Mouse (Mus musculus) left cerebral cortex, adult 9 months (tissue): ENCODE data around the gene Rps8.
"Not testable (repeated sequence)": the region's sequence is repeated elsewhere in the genome, so short reads cannot be mapped to it uniquely, and the experiment has no call there.

ENCODE experiments used
- DNase-seq, 2 experiments: peaks; one replicate each; pipeline ENCODE4 v3.0.0; 2022; ENCODE audit warnings: low spot score in 2 of 2

Gene Rps8

DNA sequence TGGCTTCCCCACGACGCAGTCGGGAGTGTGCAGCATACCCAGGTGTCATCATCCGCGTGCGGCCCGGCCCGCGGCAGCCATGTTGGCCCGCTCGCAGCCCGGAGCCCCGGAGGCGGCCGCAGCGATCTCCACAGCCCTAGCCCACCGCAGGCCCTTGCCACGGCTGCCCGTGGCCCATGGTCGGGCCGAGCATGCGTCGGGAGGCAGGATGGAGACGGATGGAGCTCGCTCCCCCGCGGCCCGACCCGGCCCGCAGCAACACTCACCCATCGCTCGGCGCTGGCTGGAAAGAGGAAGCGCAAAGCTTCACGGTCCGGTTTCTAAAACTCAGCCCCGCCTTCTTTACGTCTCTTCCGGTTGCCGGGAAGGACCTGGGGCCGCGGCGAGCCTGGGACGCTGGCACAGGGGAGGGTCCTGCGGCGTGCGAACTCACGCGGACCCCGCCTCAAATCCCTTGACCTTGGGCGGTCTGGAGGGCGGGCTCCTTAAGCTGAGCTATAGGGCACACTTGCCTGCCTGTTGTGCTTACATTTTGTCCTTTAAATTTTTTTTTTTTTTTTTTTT, at the start of gene Rps8:
Rps8 (minus strand) TSS at position 452 of the 564 bp plus-strand sequence.
- peak; percentile 74 to 85 for DNase-seq

DNA sequence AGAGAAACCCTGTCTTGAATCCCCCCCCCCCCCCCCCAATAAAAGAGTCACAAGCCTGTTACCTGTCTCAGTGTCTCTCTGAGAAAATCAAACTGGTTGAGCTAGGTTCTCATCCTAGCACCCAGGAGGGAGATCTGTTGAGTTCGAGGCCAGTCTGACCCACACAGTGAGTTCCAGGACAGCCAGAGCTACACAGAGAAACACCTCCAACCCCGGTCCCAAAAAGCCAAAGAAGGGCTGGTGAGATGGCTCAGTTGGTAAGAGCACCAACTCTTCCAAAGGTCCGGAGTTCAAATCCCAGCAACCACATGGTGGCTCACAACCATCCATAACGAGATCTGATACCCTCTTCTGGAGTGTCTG, 46.9 kb upstream of the Rps8 start:
- DNase-seq: no peak

DNA sequence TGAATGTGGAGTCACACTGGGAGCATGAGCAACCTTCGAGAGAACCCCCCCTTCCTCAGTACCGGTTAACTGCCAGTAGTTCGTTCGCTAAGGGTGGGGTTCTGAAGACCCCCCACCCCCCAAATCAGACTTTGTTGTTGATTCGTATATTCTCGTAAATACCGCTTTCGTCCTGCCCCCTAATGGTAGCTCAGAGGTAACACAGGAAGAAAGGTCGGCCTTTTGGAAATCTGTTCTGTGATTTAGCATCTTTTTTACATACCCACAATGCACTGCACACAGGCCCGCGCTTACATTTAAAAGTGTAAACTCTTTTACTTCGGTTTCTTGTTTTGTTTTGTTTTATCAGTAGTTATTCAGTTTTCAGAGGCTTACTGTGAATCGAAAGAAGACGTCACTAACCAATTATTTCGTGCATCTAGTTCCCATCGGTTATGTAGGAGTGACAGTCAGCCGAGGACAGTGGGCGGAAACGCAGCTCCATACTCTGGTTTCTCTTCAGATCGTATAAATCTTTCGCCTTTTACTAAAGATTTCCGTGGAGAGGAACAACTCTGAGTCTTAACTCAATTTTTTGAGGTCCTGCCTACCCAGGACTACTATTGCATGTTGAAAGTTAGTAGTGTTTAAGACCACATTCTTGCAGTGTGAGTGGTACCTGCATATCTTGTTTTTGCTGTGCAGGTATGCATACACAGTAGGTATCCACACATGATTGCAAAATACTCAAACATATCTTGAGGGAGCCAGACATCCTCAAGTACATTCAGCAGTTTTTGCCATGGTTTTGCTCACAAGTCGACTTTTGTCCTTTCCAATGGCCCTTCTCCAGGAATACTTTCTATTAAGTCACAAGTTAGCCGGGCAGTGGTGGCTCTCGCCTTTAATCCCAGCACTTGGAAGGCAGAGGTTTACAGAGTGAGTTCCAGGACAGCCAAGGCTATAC, 46.3 kb upstream of the Rps8 start:
- DNase-seq: no peak

DNA sequence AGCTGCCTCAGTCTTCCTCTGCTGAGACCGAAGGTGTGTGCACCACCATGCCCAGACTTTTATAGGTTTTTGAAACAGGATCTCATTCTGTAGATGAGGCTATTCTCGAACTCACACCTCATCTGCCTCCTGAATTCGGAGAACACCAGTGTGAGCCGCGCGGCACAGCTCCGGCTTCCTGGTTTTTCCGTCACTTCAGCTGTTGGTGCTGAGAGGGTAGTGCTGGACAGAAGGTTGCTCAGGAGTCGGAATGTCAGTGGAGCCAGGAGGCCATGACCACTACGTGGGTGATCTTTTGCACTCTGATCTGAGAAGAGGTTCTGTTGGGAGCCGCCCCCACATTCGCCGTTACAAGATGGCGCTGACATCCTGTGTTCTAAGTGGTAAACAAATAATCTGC, 35.8 kb upstream of the Rps8 start:
- DNase-seq: no peak

DNA sequence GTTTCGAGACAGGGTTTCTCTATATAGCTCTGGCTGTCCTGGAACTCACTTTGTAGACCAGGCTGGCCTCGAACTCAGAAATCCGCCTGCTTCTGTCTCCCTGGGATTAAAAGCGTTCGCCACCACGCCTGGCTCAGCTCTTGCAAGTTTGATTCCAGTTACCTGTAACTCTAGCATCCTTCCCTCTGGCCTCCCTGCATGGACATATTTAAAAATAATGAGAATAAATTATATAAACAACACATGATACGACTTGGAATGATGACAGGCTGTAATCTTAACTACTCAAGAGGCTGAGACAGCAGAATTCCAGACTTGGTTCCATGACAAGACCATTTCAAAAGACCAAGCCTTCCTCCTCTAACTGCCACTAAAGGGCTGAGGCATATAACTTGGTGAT, 34.6 kb upstream of the Rps8 start:
- DNase-seq: no peak

DNA sequence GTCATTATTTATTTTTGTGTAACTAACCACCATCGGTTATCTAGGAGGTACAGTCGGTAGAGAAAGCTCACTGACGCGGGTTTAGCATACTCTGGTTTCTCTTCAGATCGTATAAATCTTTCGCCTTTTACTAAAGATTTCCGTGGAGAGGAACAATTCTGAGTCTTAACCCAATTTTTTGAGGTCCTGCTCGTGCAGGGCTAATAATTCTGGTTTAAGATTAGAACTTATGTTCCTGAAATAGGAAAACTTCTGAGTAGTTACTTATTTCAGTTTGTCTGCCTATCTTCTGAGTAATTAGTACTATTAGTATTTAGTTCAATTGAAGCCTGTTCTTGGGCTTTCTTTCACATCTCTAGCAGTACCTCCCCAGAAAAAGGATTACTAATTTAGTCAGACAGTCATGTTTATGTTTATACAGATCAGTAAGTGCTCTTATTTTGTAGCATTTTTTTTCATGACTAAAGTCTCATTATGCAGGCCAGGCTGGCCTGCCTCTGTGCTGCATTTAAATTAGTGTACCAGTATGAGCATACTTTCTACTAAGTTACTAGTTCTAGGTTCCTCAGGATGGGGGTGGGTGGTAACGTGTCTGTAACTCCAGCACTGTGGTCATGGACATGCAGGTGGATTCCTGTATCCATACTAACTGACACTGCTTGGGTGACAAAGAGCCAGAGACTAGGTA, 34.0 kb upstream of the Rps8 start:
- DNase-seq: peak in 1 of 2 experiments; percentile 16

DNA sequence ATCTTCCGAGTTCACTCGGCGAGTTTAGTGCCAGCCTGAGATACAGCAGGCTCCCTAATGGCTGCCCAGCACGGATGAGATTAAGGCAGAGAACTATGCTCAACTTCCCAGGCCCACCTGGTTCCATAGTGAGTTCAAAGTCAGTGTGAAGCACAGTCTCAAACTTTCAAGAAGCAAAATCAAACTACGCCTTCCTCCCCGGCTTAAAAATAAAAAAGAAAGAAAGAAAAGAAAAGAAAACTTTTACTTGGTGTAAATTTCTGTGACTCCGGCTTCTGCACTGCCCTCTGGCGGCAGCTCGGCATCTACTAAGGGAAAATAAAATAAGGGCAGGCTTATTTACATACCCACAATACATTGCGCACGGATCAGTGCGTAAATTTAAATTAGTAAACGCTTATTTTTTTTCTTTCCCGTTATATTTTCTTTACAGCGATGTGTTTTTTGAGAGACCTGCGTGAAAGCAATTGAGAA, 33.4 kb upstream of the Rps8 start:
- DNase-seq: peak in 1 of 2 experiments; percentile 86

DNA sequence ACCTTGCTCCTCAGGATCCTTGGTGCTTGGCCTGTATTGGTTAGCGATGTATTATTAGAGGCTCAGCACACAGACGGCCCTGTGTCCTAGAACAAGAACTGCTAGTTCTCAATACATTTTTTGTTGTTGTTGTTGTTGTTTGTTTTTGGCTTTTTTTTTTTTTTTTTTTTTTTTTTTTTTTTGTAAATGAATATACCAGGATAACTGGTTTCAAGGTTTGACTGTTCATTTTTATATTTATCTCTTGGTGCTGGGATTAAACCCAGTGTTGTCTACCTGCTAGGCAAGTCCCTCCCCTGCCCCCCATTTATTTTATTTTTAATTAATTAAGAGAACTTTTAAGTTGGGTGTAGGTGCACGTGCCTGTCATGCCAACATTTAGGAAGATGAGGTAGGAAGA, 32.9 kb upstream of the Rps8 start:
- no peak for DNase-seq

DNA sequence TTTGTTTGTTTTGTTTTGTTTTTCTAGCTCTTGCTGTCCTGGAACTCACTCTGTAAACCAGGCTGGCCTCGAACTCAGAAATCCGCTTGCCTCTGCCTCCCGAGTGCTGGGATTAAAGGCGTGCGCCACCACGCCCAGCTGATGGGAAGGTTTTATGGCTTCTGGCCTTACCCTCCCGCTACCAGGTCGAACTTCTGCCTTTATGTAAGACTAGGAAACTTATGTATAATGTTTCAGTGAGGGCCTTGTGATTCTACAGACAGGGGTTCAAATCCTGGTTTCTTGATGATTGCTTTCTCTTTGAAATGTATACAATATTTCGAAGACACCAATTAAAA, 26.7 kb upstream of the Rps8 start:
- not testable (repeated sequence) for DNase-seq

DNA sequence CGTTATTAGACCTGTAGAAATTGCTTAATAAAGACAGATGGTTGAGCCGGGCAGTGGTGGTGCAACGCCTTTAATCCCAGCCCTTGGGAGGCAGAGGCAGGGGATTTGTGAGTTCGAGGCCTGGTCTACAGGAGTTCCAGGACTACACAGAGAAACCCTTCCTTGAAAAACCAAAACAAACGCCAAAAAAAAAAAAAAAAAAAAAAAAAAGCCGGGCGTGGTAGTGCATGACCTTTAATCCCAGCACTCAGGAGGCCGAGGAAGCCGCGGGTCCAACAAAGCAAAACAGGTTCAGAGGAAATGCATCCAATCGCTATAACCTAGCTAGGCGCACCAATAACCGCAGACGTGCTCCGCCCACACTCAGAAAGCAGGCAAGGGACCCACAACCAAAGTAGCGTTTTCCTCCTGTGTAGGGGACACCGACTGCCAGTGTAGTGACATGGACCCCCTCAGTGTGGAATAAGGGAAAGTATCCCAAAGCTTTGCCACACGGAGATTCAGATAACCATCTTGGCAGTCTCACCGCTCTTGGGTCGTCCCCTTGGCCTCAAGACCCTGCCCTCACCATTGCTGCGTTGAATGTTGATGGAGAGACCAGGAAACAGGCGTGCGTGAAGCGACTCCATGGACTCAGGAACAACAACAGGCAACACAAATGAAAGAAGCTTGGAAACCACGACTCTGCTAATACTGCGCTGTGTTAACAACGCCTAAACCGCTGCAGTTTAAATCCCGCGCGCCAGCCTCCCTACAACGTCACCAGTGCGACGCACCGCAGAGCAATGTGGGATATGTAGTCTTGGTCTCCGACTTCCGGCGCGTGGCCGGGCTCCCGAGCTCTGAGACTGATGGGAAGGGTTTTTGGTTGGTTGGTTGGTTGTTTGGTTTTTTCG, 26.1 kb upstream of the Rps8 start, which contains the start of gene Kif2c:
Kif2c (minus strand) TSS at position 777 of the 896 bp plus-strand sequence.
- peak; percentile 80 to 95 for DNase-seq

DNA sequence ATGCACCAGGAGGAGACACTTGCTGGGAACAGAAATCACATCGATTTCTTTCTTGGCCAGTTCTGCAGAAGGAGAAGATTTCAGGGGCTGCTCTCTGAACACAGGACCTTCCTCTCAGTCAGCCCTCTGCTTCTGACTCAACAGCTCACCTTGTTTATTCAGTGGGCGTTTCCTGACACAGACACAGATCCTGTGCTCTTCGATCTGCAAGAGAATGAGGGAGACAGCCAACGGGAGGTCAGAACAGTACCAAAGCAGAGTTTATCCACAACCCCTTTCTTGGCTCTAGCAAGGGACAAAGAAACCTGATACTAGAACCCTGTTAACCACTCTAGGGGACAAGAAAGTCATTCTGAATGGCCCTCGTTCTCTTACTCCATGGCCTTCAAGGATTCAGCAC, 13.9 kb upstream of the Rps8 start:
- no peak for DNase-seq

DNA sequence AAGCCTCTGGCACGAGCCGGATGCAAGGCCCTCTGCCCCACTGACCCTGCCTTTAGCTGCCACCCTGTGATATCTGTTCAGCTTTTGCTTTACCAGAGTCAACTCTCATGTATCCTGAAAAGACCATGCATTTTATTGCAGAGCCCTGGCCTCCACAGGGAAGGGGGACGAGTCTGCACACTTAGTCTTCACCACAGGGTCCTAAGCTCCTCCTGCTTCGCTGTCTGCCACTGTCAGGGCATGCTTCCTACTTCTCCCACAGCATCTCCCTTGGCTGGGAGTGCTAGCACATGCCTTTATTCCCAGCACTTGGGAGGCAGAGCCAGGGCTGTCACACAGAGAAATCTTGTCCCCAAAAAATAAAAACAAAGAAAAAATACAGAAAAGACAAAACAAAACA, 5.1 kb upstream of the Rps8 start:
- no peak for DNase-seq

DNA sequence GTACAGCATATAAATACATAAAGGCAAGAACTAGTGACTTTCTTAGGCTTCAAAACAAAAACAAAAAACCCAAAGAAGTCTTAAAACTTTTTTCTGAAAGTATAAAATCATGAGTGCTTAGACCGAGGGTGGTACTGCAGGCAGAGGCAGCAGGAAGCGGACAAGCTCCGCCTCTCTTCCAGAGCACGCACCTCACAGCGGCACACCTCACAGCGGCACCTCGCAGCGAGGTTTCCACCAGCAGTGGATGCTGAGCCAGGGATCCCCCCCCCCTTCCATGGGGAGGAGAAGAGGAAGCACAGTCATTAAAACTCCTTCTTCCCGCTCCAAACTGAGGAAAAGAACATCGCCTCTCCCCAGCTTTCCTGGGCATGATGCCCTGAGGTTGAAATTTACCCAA, 3.6 kb upstream of the Rps8 start:
- DNase-seq: no peak

DNA sequence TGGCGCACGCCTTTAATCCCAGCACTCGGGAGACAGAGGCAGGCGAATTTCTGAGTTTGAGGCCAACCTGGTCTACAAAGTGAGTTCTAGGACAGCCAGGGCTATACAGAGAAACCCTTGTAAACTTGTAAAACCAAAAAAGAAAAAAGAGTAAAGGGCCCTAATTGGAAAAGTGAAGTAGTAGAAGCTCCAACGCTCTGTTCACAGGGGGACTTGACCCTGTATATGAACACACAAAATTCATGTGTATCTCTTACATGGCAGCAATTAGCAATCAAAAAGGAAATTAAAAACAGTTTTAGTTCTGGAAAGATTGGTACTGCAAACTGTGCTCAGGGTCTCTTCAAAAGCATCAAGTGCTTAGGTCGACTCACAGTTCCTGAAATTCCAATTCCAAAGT, 329 bp upstream of the Rps8 start:
- no peak for DNase-seq

DNA sequence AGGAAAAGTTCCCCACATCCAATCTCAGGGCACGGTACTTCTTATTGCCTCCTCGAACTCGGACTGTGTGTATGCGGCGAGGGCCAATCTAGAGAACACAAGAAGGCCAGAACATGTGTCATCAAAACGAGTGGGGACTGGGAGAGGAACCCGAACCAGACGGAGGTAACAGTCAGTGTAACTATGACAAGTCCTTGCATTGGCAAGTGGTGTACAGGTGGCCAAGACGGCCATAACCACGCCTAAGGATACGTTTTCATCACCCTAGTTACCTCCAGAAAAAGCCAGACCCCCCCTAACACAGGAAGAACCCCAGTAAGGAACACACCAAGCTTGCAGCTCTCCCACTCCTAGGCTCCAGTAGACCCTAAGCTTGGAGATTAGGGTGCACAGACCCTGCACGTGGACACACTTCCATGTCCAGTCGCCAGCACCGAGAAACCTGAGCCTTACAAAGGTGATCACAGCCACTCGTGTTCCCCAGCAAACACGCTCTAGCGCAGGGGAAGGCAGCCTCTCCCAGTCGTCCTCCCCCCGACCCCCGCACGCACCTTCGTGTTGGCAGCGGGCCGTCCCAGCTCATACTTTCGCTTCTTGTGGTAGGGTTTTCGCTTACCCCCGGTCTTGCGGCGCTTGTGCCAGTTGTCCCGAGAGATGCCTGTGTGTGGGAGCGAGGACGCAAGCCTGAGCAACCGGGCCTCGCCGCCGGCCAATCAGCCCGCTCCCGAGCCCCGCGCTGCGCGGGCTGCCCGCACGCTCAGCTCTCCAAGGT, 837 bp downstream of the Rps8 start:
- DNase-seq: no peak

DNA sequence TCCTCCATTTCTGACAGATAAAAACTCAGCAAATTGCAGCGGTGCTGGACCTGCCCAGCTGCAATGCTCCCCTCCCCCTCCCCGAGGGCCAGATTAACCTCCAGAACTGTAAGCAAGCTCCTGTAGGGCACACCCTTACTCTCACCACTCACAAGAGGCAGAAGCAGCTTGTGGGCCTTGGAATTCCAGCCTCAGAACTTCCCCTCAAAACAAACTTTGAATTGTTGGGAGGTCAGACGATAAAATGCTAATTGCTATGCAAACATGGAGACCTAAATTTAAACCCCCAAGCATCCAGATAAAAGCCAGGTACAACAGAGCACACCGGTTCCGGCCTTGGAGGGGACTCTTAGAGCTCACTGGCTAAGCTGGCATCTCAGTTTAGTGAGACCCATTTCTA, 3.3 kb downstream of the Rps8 start:
- no peak for DNase-seq

DNA sequence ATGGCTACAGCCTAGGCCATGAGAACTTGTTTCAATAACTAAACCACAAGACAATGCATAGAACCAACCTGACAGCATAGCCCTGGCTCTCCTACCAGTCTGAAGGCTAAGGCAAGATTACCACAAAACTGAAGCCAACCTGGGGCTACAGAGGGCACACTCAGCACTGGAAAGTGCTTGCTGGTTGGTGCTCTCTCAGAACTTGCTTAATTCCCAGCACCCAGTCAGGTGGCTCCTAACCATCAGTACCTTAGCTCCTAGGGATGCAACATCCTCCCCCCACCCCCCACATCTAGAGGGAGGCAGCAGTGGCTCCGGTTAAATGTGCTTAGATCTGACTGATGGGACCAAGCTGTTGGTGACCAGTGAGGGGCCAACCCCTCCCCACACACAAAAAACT, 4.6 kb downstream of the Rps8 start:
- DNase-seq: no peak

DNA sequence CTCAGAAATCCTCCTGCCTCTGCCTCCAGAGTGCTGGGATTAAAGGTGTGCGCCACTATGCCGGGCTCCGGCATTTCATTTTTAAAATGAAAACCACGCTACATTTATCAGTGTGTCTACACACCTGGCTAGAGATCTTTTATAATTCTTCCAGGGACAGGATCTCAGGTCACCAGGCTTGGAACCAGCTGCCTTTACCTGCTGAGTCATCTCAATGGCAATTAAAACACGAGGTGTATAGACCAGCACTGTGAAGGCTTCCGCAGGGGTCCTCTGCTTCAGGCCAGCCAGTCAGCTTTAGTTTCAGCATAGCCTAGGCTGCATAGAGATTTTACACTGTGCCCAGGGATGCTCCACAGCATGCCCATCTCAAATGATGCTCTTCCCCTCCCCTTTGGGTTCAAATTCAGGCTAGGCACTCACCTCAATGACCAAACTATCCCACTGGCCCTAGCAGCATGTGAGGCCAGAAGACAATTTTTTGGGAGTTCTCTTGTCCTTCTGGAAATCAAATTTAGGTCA, 5.8 kb downstream of the Rps8 start:
- DNase-seq: no peak

DNA sequence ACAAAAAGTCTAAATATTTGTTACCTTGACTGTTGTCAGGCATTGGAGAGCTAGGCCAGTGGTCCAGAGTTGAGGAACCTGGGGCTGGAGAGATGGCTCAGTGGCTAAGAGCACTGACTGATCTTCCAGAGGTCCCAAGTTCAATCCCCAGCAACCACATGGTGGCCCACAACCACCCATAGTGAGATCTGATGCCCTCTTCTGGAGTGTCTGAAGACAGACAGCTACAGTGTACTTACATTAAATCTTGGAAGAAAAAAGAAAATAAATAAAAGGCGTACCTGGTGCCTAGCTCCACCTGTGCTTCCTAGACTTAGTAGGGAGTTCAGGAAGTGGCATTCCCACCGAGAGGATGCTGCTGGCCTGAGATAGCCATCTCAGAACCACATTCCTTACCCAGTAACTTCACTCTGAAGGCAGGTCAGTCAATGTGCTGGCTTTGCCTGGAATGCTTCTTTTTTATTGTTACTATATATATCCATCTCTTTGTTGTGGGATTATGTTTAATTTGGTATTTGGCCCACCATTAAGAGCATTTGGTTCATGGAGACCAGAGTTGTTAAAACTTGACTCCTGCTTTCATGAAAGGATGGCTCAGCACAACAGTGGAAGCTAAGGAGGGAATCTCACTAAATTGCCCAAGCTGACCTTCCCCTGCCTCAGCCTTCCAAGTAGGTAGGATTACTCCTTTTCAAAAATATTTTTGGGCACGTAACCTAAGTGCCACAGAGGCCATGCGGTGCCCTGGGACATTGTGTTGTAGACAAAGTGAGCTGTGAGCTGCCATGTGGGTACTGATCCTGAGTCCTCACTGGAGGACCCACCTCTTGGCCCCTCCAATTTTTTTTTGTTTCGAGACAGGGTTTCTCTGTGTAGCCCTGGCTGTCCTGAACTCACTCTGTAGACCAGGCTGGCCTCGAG, 6.5 kb downstream of the Rps8 start:
- DNase-seq: no peak

DNA sequence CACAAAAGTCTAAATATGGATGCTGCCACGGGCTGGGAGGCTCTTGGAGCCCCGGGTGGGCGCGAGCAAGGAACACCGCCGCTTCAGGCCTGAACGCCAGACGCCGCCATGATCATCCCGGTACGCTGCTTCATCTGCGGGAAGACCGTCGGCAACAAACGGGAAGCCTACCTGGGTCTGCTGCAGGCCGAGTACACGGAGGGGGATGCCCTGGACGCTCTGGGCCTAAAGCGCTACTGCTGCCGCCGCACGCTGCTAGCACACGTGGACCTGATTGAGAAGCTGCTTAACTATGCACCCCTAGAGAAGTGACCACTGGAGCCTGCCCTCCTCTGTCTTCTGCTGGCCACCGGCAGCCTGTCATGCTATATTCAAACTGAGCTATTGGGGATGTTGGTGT, 7.2 kb downstream of the Rps8 start:
- no peak for DNase-seq
